Mouse (Mus musculus): ENCODE data around the gene Ces1h. TPM values are rescaled to one million over a fixed set of nuclear protein-coding genes. Genes with fewer than 3 reads are reported as not detected.

Gene Ces1h
- polyA plus RNA-seq, 1 experiment from 2014 or later, result not detected

DNA sequence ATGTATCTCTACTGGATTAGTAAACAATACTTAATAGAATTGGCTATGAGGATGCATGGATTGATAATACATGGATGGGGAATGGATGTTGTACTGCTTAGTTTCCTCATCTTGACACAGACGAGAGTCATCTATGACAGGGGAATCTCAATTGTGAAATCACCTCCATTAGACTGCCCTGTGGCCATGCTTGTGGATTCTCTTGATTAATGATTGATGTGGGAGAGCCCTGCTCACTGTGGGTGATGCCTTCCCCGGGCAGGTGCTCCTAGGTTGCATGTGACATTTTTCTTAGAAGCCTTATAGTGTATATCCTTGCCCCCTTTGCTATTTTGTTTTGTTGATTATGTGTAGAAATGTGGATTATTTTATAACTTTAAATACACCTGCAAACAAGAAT lies 54.4 kb downstream of the Ces1h start:
- Histone ChIP-seq H3K27ac (no peak overlapping the region), H3K4me2 (replicated peaks) (no peak overlapping the region), H3K4me3 (no peak overlapping the region), H3K9me3 (no peaks in the 10 kb centered on the region), H3K9ac (no peak overlapping the region), H3K4me1 (no peaks in the 10 kb centered on the region), H3K36me3 (no peaks in the 10 kb centered on the region), H3K27me3 (no peaks in the 10 kb centered on the region)
- 78% methylated on average over 2 of the region's 2 CpGs for WGBS
- ATAC-seq (ENCODE audit: insufficient number of reproducible peaks, insufficient read depth, low FRiP score, low TSS enrichment), result no peak

DNA sequence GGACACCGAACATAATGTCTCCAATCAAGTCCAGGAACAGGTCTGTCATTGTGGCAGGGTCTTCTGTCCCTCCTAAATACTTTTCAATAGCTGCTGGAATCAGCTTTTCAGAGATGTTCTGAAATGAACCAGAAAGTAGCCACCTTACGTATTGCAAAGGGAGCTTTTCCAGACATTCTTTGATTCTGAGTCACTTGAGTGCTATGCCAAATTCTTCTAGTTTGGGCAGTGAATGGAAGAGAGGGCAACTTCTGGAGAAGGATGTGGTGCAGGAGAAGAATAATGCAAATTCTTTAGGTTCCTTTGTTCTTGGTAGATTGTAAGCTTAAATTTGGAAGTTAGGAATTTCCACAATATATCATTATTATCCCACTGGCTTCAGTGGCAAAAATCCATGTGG lies 62.5 kb downstream of the Ces1h start:
- Histone ChIP-seq H3K36me3 (no peaks in the 10 kb centered on the region), H3K9ac (no peak overlapping the region), H3K9me3 (no peaks in the 10 kb centered on the region), H3K27me3 (no peaks in the 10 kb centered on the region), H3K4me1 (no peaks in the 10 kb centered on the region), H3K4me3 (no peak overlapping the region), H3K27ac (no peak overlapping the region), H3K4me2 (replicated peaks) (no peak overlapping the region)
- WGBS, result 82% methylated on average over 2 of the region's 2 CpGs
- no peak for ATAC-seq (ENCODE audit: insufficient number of reproducible peaks, insufficient read depth, low FRiP score, low TSS enrichment)

DNA sequence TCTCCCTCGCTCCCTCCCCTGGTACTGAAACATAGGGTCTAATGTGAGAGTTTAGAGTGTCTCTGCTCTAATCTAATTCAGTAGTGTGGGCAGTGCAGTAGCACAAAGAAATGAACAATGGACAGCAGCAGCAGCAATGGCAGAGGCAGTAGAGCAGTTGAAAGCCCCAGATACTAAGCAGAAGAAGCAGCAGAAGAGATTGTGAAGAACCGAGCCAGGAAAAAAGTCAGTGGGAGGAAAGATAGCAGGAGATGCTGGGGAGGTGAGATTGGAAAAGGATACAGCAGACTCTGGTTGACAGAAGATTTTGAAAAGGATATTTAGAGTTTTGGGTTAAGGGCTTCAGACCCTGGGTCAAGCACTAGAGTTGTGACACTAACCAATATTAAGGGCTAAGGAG lies 64.0 kb downstream of the Ces1h start:
- ATAC-seq (ENCODE audit: insufficient number of reproducible peaks, insufficient read depth, low FRiP score, low TSS enrichment), result no peak
- Histone ChIP-seq H3K9ac (no peak overlapping the region), H3K4me2 (replicated peaks) (no peak overlapping the region), H3K27ac (no peak overlapping the region), H3K27me3 (no peaks in the 10 kb centered on the region), H3K36me3 (no peaks in the 10 kb centered on the region), H3K9me3 (no peaks in the 10 kb centered on the region), H3K4me1 (no peaks in the 10 kb centered on the region), H3K4me3 (no peak overlapping the region)
- WGBS, result 92% methylated on average over 2 of the region's 2 CpGs

Other genes starting within 250 kb of the Ces1h start
- gene Ces1c, start 248.4 kb downstream of the Ces1h start, polyA plus RNA-seq (2016; fragmentation: Nextera tagmentation; extraction: Ambion mirVana), result not detected in 2 replicates
- 1.3 and 2.0 TPM in 2 replicates for gene Ces1d, start 181.9 kb downstream of the Ces1h start, polyA plus RNA-seq (2016; fragmentation: Nextera tagmentation; extraction: Ambion mirVana)
- gene Ces1e, start 150.1 kb downstream of the Ces1h start, polyA plus RNA-seq (2016; fragmentation: Nextera tagmentation; extraction: Ambion mirVana), result not detected in 2 replicates
- not detected in 2 replicates for gene Ces1f, start 100.0 kb downstream of the Ces1h start, polyA plus RNA-seq (2016; fragmentation: Nextera tagmentation; extraction: Ambion mirVana)
- gene Ces1g, start 42.4 kb downstream of the Ces1h start, polyA plus RNA-seq (2016; fragmentation: Nextera tagmentation; extraction: Ambion mirVana), result not detected in 2 replicates
- gene Ces5a, start 156.1 kb upstream of the Ces1h start, polyA plus RNA-seq (2016; fragmentation: Nextera tagmentation; extraction: Ambion mirVana), result 0.23 TPM in 1 of 2 replicates, not detected in the other

Measured in embryonic facial prominence, embryonic 12.5 days (tissue).